Mouse (Mus musculus) spleen, embryonic (tissue): Measurements from ENCODE around the gene Selenos.
"Not testable (repeated sequence)": the region's sequence is repeated elsewhere in the genome, so short reads cannot be mapped to it uniquely, and the experiment has no call there.

Experiments
- CTCF ChIA-PET: fragments of 350-600 bp; sonication (Branson Sonifier 250); formaldehyde crosslinking; loops from one replicate; lab custom pipeline; 2022; lab: Charles Lee

Selenos gene

GRCm38 (mm10) chr7:66079364-66080230 lies at the start of gene Selenos:
Selenos (plus strand) TSS chr7:66079649.
- CTCF ChIA-PET, result interaction anchor here (0.6 kb wide), 2 partner anchors 19 to 160 kb away, joined by 3 read pairs; no protein-coding TSS in a partner anchor

GRCm38 (mm10) chr7:66036809-66037208 lies 42.6 kb upstream of the Selenos start:
- CTCF ChIA-PET, result interaction anchor here (0.6 kb wide), 1 partner anchor 399 kb away, joined by 4 read pairs; no protein-coding TSS in a partner anchor

- CTCF ChIA-PET, result no interaction called here
These were observed 41.2 kb upstream of the Selenos start for GRCm38 (mm10) chr7:66038261-66038660.

- CTCF ChIA-PET, result no interaction called here
These were observed 40.7 kb upstream of the Selenos start for GRCm38 (mm10) chr7:66038730-66039129.

GRCm38 (mm10) chr7:66040026-66040814 lies 39.2 kb upstream of the Selenos start:
- CTCF ChIA-PET, result no interaction called here

- CTCF ChIA-PET, result no interaction called here
These were observed 35.6 kb upstream of the Selenos start, which contains the start of gene Gm45213 for GRCm38 (mm10) chr7:66043552-66044459. Gm45213 (plus strand) TSS chr7:66043602.

- CTCF ChIA-PET, result no interaction called here
These were observed 34.8 kb upstream of the Selenos start for GRCm38 (mm10) chr7:66044617-66045016.

- CTCF ChIA-PET, result no interaction called here
These were observed 32.2 kb upstream of the Selenos start for GRCm38 (mm10) chr7:66046921-66047918.

GRCm38 (mm10) chr7:66047975-66048374 lies 31.5 kb upstream of the Selenos start:
- CTCF ChIA-PET, result no interaction called here

GRCm38 (mm10) chr7:66048446-66049230 lies 30.8 kb upstream of the Selenos start:
- CTCF ChIA-PET, result no interaction called here

GRCm38 (mm10) chr7:66053946-66054483 lies 25.4 kb upstream of the Selenos start:
- CTCF ChIA-PET, result no interaction called here

GRCm38 (mm10) chr7:66055356-66055755 lies 24.1 kb upstream of the Selenos start:
- CTCF ChIA-PET, result not testable (repeated sequence)

- CTCF ChIA-PET, result interaction anchor here (0.6 to 1.1 kb wide), 2 partner anchors 14 to 168 kb away, joined by 3 read pairs; no protein-coding TSS in a partner anchor
These were observed 20.7 kb upstream of the Selenos start, which contains the start of gene Snrpa1 for GRCm38 (mm10) chr7:66058703-66059102. Snrpa1 (plus strand) TSS chr7:66059003.

- CTCF ChIA-PET, result interaction anchor here (0.6 to 0.8 kb wide), 2 partner anchors 18 to 19 kb away, joined by 3 read pairs; no protein-coding TSS in a partner anchor
These were observed 19.1 kb upstream of the Selenos start for GRCm38 (mm10) chr7:66060066-66060956.

GRCm38 (mm10) chr7:66061057-66061456 lies 18.4 kb upstream of the Selenos start:
- CTCF ChIA-PET, result interaction anchor here (0.8 kb wide), 1 partner anchor 17 kb away, joined by 3 read pairs; no protein-coding TSS in a partner anchor

GRCm38 (mm10) chr7:66076411-66076810 lies 3.0 kb upstream of the Selenos start:
- CTCF ChIA-PET, result no interaction called here

- CTCF ChIA-PET, result interaction anchor here (0.6 kb wide), 1 partner anchor 159 kb away, joined by 3 read pairs; no protein-coding TSS in a partner anchor
These were observed 773 bp downstream of the Selenos start for GRCm38 (mm10) chr7:66080231-66080613.
